Mouse (Mus musculus): Measurements from ENCODE around the gene Helz. TPM values are rescaled to one million over a fixed set of nuclear protein-coding genes. Genes with fewer than 3 reads are reported as not detected.
"Not testable (repeated sequence)": the region's sequence is repeated elsewhere in the genome, so short reads cannot be mapped to it uniquely, and the experiment has no call there.

Helz gene
- polyA plus RNA-seq, 1 experiment from 2014 or later = 29.8 TPM

DNA sequence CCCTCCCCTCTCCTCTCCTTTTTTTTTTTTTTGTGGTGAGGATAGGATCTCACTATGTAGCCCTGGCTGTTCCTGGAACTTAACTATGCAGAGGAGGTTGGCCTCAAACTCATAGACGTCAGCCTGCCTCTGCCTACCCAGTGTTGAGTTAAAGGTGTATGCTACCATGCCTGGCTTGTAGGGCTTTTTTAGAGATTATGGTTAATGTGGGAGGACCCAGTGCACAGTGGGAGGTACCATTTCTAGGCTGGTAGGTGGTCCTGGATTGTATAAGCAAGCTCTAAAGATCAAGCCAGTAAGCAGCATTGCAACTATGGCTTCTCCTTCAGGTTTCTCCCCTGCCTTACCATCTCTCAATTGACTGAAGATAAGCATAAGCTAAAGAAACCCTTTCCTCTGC lies 7.4 kb upstream of the Helz start:
- no peak for ATAC-seq (ENCODE audit: low FRiP score, low TSS enrichment)
- no peaks in the 10 kb centered on the region for H3K36me3 ChIP-seq (ENCODE audit: control insufficient read depth, insufficient read depth, low read length)
- WGBS = 47% methylated on average over 1 of the region's 1 CpGs
- no peaks in the 10 kb centered on the region for H3K27me3 ChIP-seq (ENCODE audit: control insufficient read depth, insufficient read depth, low read length)
- no peak overlapping the region for H3K27ac ChIP-seq (ENCODE audit: low read depth, low read length)
- no peaks in the 10 kb centered on the region for H3K4me1 ChIP-seq (ENCODE audit: control insufficient read depth, insufficient read depth, low read length)
- no peak overlapping the region for H3K4me3 ChIP-seq (ENCODE audit: low read length)
- no peak overlapping the region for H3K9ac ChIP-seq (ENCODE audit: low read depth, low read length)
- no peak overlapping the region for H3K4me2 ChIP-seq (replicated peaks; ENCODE audit: low read depth, low read length)
- no peaks in the 10 kb centered on the region for H3K9me3 ChIP-seq (ENCODE audit: control insufficient read depth, low read length)

DNA sequence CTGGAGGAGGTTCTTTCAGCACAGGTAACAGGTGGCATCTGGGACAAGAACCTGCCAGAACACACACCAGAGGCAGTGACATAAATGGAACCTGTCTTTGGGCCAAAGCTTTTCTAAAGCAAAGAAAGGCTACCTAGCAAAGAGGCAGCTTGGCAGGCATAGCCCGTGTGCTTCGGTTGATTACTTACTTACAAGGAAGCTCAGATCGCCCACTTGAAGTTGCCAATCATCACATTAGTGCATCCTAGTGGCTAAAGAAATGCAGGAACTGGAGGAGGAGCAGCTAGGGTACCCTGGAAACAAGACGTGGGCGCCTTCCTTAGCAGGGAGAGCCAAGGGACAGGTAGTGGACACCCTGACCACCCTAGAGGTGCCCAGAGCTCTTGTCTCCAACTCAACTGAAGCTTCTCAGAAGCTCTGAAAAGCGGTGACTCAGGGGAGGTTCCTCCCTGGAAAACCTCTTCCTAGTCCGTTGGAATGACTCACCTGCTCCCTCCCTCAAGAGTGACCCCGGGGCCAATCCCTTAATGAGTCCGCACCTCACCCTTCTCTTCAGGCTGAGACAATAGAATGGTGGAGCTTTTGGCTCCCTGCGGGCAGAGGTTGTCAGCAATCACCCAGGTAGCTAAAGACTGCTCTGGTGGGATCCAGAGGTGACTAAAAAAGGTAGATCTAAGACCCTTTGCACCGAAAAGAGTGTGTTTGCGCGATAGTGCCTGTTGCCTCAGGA lies 1.8 kb upstream of the Helz start:
- Histone ChIP-seq H3K36me3 (ENCODE audit: control insufficient read depth, insufficient read depth, low read length) (peaks cover 11% of the 10 kb centered on the region; the same call in 1 of the 2 replicates), H3K4me3 (ENCODE audit: low read length) (peak overlapping the region; percentile 96; the same call in 1 of the 2 replicates), H3K4me2 (replicated peaks; ENCODE audit: low read depth, low read length) (peak overlapping the region; percentile 99), H3K27ac (ENCODE audit: low read depth, low read length) (no peak overlapping the region), H3K9ac (ENCODE audit: low read depth, low read length) (no peak overlapping the region), H3K9me3 (ENCODE audit: control insufficient read depth, low read length) (no peaks in the 10 kb centered on the region), H3K27me3 (ENCODE audit: control insufficient read depth, insufficient read depth, low read length) (no peaks in the 10 kb centered on the region), H3K4me1 (ENCODE audit: control insufficient read depth, insufficient read depth, low read length) (peaks cover 11% of the 10 kb centered on the region; the same call in 1 of the 2 replicates)
- ATAC-seq (ENCODE audit: low FRiP score, low TSS enrichment) = no peak
- WGBS = 27% methylated on average over 13 of the region's 13 CpGs

DNA sequence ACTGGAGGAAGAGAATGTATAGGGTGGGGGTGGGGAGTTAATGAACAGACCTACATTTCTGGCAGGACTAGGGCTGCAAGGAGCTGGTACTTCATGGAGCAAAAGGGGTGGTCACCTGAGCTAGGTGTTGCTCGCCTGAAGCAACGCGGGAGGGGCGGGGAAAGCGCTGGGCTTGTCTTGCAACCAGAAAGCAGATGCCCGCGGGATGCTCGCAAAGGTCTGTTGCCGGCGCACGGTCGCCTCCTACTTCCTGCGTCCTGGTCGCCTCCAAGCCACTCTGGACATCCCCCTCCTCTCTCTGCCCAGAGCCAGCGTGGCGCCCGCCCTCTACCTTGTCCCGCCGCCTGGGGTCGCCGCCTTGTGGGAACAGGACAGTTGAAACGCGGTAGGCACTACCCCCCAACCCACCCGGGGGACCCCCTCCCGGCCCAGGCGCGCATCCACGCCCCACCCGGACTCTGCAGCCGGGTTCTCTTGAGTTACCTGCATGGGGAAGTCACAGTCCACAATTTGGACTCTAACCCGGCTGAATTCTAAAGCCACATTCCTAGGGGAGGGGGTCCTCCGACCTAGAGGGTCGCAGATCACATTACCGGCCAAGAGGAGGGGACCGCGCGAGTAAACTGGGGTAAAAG lies 946 bp upstream of the Helz start:
- WGBS = under 1% methylated on average over 37 of the region's 37 CpGs
- no peaks in the 10 kb centered on the region for H3K9me3 ChIP-seq (ENCODE audit: control insufficient read depth, low read length)
- peaks cover 19% of the 10 kb centered on the region; the same call in 1 of the 2 replicates for H3K36me3 ChIP-seq (ENCODE audit: control insufficient read depth, insufficient read depth, low read length)
- no peaks in the 10 kb centered on the region for H3K27me3 ChIP-seq (ENCODE audit: control insufficient read depth, insufficient read depth, low read length)
- H3K4me3 ChIP-seq (ENCODE audit: low read length) = peak overlapping the region; percentile 96
- ATAC-seq (ENCODE audit: low FRiP score, low TSS enrichment) = peak; percentile 65
- H3K4me1 ChIP-seq (ENCODE audit: control insufficient read depth, insufficient read depth, low read length) = peaks cover 11% of the 10 kb centered on the region; the same call in 1 of the 2 replicates
- H3K4me2 ChIP-seq (replicated peaks; ENCODE audit: low read depth, low read length) = peak overlapping the region; percentile 99
- peak overlapping the region; percentile 89 for H3K9ac ChIP-seq (ENCODE audit: low read depth, low read length)
- H3K27ac ChIP-seq (ENCODE audit: low read depth, low read length) = peak overlapping the region; percentile 79

DNA sequence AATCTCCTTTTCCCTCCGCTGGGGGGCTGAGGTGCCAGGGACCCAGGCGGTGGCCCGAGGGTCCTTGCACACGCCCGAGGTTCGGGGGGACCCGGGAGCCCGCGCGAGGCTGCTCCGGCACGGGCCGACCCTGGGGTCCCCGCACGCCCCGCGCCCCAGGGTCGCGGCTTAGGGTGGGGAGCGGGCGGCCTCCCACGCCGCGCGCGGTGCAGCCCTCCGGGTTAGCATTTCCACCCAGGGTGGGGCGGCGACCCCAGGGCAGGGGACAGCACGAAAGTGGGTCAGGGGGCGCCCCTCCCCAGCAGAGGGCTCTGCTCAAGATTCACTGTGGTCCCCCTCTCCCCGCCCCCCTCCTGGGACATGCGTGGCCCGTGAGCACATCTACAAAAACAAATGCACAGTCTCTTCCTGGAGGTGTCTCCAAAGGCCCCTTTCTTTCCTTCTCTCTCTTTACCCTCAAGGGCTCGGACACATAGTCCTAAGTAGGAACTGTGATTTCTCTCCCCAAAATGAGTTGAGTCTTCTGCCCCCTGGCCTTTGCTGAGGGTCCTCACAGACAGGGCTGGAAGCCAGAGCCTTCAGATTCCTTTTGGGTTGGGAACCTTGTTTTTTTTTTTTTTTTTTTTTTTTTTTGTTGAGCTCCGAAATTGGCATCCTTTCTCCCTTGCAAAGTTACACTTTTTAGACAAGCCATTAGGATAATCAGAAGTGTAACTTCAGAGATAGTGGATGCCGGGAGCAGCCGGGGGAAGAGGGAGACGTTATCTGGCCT lies 660 bp downstream of the Helz start:
- 13% methylated on average over 18 of the region's 39 CpGs for WGBS
- Histone ChIP-seq H3K4me2 (replicated peaks; ENCODE audit: low read depth, low read length) (peak overlapping the region; percentile 99), H3K27me3 (ENCODE audit: control insufficient read depth, insufficient read depth, low read length) (no peaks in the 10 kb centered on the region), H3K9me3 (ENCODE audit: control insufficient read depth, low read length) (no peaks in the 10 kb centered on the region), H3K4me1 (ENCODE audit: control insufficient read depth, insufficient read depth, low read length) (peaks cover 11% of the 10 kb centered on the region; the same call in 1 of the 2 replicates), H3K27ac (ENCODE audit: low read depth, low read length) (peak overlapping the region; percentile 79), H3K9ac (ENCODE audit: low read depth, low read length) (peak overlapping the region; percentile 89), H3K4me3 (ENCODE audit: low read length) (peak overlapping the region; percentile 96), H3K36me3 (ENCODE audit: control insufficient read depth, insufficient read depth, low read length) (peaks cover 30% of the 10 kb centered on the region; the same call in 1 of the 2 replicates)
- ATAC-seq (ENCODE audit: low FRiP score, low TSS enrichment) = peak; percentile 28

DNA sequence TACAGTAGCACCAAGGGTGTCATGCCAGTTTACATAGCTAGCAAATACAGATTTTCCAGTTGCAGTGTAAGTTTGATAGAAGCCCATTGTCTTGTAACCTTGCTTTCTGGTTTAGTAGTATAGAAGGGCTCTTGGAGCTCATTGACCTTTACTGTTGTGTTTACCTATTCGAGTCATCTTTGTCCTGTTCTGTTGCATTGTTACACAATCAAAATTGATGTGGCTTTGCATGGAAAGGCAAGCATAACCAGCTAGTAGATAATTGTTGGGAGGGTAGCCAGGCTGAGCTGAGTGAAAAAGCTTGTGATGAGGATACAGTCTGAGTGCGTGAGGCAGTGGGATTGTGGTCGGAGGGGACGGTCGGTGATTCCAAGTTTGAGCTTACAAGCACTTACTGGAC lies 12.1 kb downstream of the Helz start:
- H3K36me3 ChIP-seq (ENCODE audit: control insufficient read depth, insufficient read depth, low read length) = peaks cover 27% of the 10 kb centered on the region
- 93% methylated on average over 5 of the region's 5 CpGs for WGBS
- no peak overlapping the region for H3K9ac ChIP-seq (ENCODE audit: low read depth, low read length)
- H3K4me2 ChIP-seq (replicated peaks; ENCODE audit: low read depth, low read length) = no peak overlapping the region
- no peaks in the 10 kb centered on the region for H3K27me3 ChIP-seq (ENCODE audit: control insufficient read depth, insufficient read depth, low read length)
- no peak overlapping the region for H3K27ac ChIP-seq (ENCODE audit: low read depth, low read length)
- H3K4me1 ChIP-seq (ENCODE audit: control insufficient read depth, insufficient read depth, low read length) = no peaks in the 10 kb centered on the region
- ATAC-seq (ENCODE audit: low FRiP score, low TSS enrichment) = no peak
- no peak overlapping the region for H3K4me3 ChIP-seq (ENCODE audit: low read length)
- no peaks in the 10 kb centered on the region for H3K9me3 ChIP-seq (ENCODE audit: control insufficient read depth, low read length)

DNA sequence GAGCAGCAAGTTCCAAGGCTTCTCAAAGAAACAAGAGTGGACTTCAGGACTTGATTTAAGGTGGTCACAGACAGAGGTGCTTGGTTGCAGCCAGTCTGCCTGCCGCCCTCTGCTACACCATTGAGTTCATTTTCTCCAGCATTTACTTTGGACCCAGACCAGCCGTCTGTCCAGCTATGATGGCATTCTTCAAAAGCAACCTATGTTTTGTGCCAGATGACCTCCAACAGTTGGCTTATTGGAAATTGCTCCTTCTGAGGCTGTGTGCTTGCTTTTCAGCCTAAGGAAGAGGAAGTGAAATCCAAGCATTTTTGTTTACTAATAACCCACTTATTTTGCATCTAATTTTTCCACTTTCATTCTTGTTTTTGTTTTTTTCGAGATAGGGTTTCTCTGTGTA lies 19.7 kb downstream of the Helz start:
- 79% methylated on average over 3 of the region's 3 CpGs for WGBS
- peaks cover 3% of the 10 kb centered on the region; the same call in 1 of the 2 replicates for H3K9me3 ChIP-seq (ENCODE audit: control insufficient read depth, low read length)

DNA sequence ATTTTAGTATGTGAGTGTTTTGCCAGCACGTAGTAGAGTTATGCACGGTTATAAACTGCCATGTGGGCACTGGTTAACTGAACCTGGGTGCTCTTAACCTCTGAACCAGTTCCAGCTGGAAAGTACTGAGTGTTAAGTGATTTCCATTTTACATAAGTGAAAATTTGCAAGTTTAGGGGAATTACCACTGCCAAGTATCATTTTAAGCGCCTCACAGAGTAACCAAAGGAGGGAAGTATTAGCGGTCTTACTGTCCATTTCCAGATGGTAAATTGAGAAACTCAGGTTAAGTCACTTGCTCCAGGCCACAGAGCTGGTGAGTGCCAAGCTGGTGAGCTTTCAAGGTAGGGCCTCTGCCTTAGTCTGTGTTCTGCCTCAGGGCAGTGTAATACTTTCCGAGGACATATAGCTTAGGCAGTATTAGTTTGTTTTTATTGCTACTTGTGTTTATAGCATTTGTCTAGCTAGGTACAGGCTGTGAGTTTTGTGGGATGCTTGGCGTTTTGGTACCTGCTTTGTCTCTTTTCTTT lies 20.8 kb downstream of the Helz start:
- Histone ChIP-seq H3K4me3 (ENCODE audit: low read length) (no peak overlapping the region), H3K9ac (ENCODE audit: low read depth, low read length) (no peak overlapping the region), H3K27me3 (ENCODE audit: control insufficient read depth, insufficient read depth, low read length) (no peaks in the 10 kb centered on the region), H3K36me3 (ENCODE audit: control insufficient read depth, insufficient read depth, low read length) (peaks cover 8% of the 10 kb centered on the region; the same call in 1 of the 2 replicates), H3K9me3 (ENCODE audit: control insufficient read depth, low read length) (peaks cover 3% of the 10 kb centered on the region; the same call in 1 of the 2 replicates), H3K27ac (ENCODE audit: low read depth, low read length) (no peak overlapping the region), H3K4me1 (ENCODE audit: control insufficient read depth, insufficient read depth, low read length) (peaks cover 8% of the 10 kb centered on the region), H3K4me2 (replicated peaks; ENCODE audit: low read depth, low read length) (no peak overlapping the region)
- 96% methylated on average over 6 of the region's 6 CpGs for WGBS
- no peak for ATAC-seq (ENCODE audit: low FRiP score, low TSS enrichment)

More for the DNA sequence above, 19.7 kb downstream of the Helz start:
- Histone ChIP-seq H3K27ac (ENCODE audit: low read depth, low read length) (no peak overlapping the region), H3K4me3 (ENCODE audit: low read length) (no peak overlapping the region), H3K4me1 (ENCODE audit: control insufficient read depth, insufficient read depth, low read length) (no peaks in the 10 kb centered on the region), H3K9ac (ENCODE audit: low read depth, low read length) (no peak overlapping the region), H3K27me3 (ENCODE audit: control insufficient read depth, insufficient read depth, low read length) (no peaks in the 10 kb centered on the region), H3K4me2 (replicated peaks; ENCODE audit: low read depth, low read length) (no peak overlapping the region), H3K36me3 (ENCODE audit: control insufficient read depth, insufficient read depth, low read length) (peaks cover 8% of the 10 kb centered on the region; the same call in 1 of the 2 replicates)
- no peak for ATAC-seq (ENCODE audit: low FRiP score, low TSS enrichment)

DNA sequence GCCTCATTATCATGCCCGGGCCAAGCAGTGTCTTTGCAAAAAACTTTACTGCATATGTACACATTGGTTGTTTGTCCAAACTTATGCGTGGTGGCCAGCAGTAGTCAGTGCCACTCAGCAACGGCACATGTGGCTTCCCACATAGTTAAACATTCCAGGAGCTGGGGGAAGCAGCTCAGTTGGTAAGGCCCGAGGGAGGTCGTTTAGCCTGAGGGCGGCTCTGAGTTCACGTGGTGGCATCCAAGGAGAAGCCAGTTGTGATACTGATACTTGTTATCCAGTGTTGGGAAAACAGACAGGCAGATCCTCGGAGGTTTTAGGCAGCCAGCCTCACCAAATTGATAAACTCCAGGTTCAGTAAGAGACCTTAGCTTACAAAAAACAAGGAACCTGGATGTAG lies 23.2 kb downstream of the Helz start:
- not testable (repeated sequence) for H3K9me3 ChIP-seq (ENCODE audit: control insufficient read depth, low read length); ATAC-seq (ENCODE audit: low FRiP score, low TSS enrichment); H3K27me3 ChIP-seq (ENCODE audit: control insufficient read depth, insufficient read depth, low read length); H3K27ac ChIP-seq (ENCODE audit: low read depth, low read length); H3K4me3 ChIP-seq (ENCODE audit: low read length); H3K4me2 ChIP-seq (replicated peaks; ENCODE audit: low read depth, low read length); H3K9ac ChIP-seq (ENCODE audit: low read depth, low read length)
- 68% methylated on average over 7 of the region's 8 CpGs for WGBS
- Histone ChIP-seq H3K36me3 (ENCODE audit: control insufficient read depth, insufficient read depth, low read length) (peaks cover 17% of the 10 kb centered on the region), H3K4me1 (ENCODE audit: control insufficient read depth, insufficient read depth, low read length) (peaks cover 12% of the 10 kb centered on the region)

All from kidney, embryonic 14.5 days (tissue).